Mouse (Mus musculus) kidney, postnatal 0 days (tissue): ENCODE measurements at regions not wholly inside any gene's neighbourhood (a gene's known extent, or its start where the extent isn't known, plus 50 kb on each side); places are given as distances from the start of the nearest gene placed in this dataset.

Source experiments
- ATAC-seq: fragments of 200-750 bp; cut with Nextera tagmentation; replicated peaks from 2 replicates; pipeline ENCODE4 v1.8.0; 2017; ENCODE audit warnings: low read depth, moderate number of reproducible peaks, moderate TSS enrichment, moderate library complexity; ENCODE audit not compliant: low FRiP score
- DNase-seq: peaks from one replicate; pipeline ENCODE4 v3.0.0-alpha.2; 2016; ENCODE audit warnings: low spot score
- H3K27ac ChIP-seq: fragments of 300-500 bp; sonication (generic); 2 replicates; pipeline ENCODE4 v1.5.1; 2014; ENCODE audit warnings: mild to moderate bottlenecking
- H3K27me3 ChIP-seq: fragments of 300-500 bp; sonication (generic); 2 replicates; pipeline ENCODE4 v1.6.1; 2014; ENCODE audit warnings: low read length, mixed read lengths; ENCODE audit not compliant: insufficient read depth
- H3K36me3 ChIP-seq: fragments of 300-500 bp; sonication (generic); 2 replicates; pipeline ENCODE4 v1.6.1; 2014; ENCODE audit warnings: low read length, mixed read lengths; ENCODE audit not compliant: insufficient read depth
- H3K4me1 ChIP-seq: fragments of 300-500 bp; sonication (generic); replicated peaks from 2 replicates; pipeline ENCODE4 v1.6.1; 2014; ENCODE audit warnings: antibody characterized with exemption, low read length, mixed read lengths; ENCODE audit not compliant: insufficient read depth
- H3K4me2 ChIP-seq: fragments of 300-500 bp; sonication (generic); 2 replicates; pipeline ENCODE4 v1.6.1; 2014; ENCODE audit warnings: mild to moderate bottlenecking, low read length, moderate library complexity, mixed read lengths
- H3K4me3 ChIP-seq: fragments of 300-500 bp; sonication (generic); replicated peaks from 2 replicates; pipeline ENCODE4 v1.5.1; 2014; ENCODE audit warnings: low read depth, low read length
- H3K9ac ChIP-seq: fragments of 300-500 bp; sonication (generic); 2 replicates; pipeline ENCODE4 v1.6.1; 2014; ENCODE audit warnings: low read depth, low read length
- H3K9me3 ChIP-seq: fragments of 300-500 bp; sonication (generic); replicated peaks from 2 replicates; pipeline ENCODE4 v1.6.1; 2016; ENCODE audit warnings: low read length, inconsistent platforms, mixed read lengths
- CTCF ChIP-seq: IDR thresholded peaks from 2 replicates; pipeline ENCODE4 v1.5.1; 2016; ENCODE audit warnings: antibody characterized with exemption, low read depth, mild to moderate bottlenecking, moderate library complexity
- WGBS: fragments of 180-500 bp; shearing (Covaris S2); extraction: QIAGEN DNeasy Blood & Tissue Kit; methylation state at CpG from one replicate; pipeline ENCODE4 v1.1.7; 2014; 5-methylcytosine and 5-hydroxymethylcytosine counted together

GRCm38 (mm10) chr13:102319453-102319852, 373.9 kb upstream of the Cd180 start:
- Histone ChIP-seq H3K27me3 (no peaks in the 10 kb centered on the region), H3K4me2 (no peak overlapping the region), H3K4me3 (no peak overlapping the region), H3K27ac (no peak overlapping the region), H3K36me3 (no peaks in the 10 kb centered on the region), H3K9ac (no peak overlapping the region), H3K9me3 (no peaks in the 10 kb centered on the region), H3K4me1 (no peaks in the 10 kb centered on the region)
- no peak for ATAC-seq
- TF ChIP-seq CTCF, result no peak
- 81% methylated on average over 2 of the region's 2 CpGs for WGBS
- no peak for DNase-seq

- DNase-seq (no peak), ATAC-seq (no peak)
- no peaks in the 10 kb centered on the region for H3K36me3 ChIP-seq
- no peaks in the 10 kb centered on the region for H3K9me3 ChIP-seq
- H3K27me3 ChIP-seq, result no peaks in the 10 kb centered on the region
- H3K4me1 ChIP-seq, result no peaks in the 10 kb centered on the region
- H3K4me3 ChIP-seq, result no peak overlapping the region
- no peak overlapping the region for H3K4me2 ChIP-seq
- H3K27ac ChIP-seq, result no peak overlapping the region
- H3K9ac ChIP-seq, result no peak overlapping the region
- 91% methylated on average over 3 of the region's 3 CpGs for WGBS
- TF ChIP-seq CTCF, result no peak
Measured at GRCm38 (mm10) chr13:102323876-102324275, 369.5 kb upstream of the Cd180 start.

GRCm38 (mm10) chr13:102326003-102326402, 367.4 kb upstream of the Cd180 start:
- no peak for TF ChIP-seq CTCF
- 79% methylated on average over 2 of the region's 2 CpGs for WGBS
- DNase-seq (no peak), ATAC-seq (no peak)
- no peaks in the 10 kb centered on the region for H3K4me1 ChIP-seq
- H3K9ac ChIP-seq, result no peak overlapping the region
- H3K27ac ChIP-seq, result no peak overlapping the region
- no peak overlapping the region for H3K4me3 ChIP-seq
- H3K9me3 ChIP-seq, result no peaks in the 10 kb centered on the region
- H3K27me3 ChIP-seq, result no peaks in the 10 kb centered on the region
- H3K36me3 ChIP-seq, result no peaks in the 10 kb centered on the region
- no peak overlapping the region for H3K4me2 ChIP-seq

GRCm38 (mm10) chr13:102326544-102326943, 366.8 kb upstream of the Cd180 start:
- no peak overlapping the region for H3K4me3 ChIP-seq
- H3K4me2 ChIP-seq, result no peak overlapping the region
- no peaks in the 10 kb centered on the region for H3K36me3 ChIP-seq
- ATAC-seq (no peak), DNase-seq (no peak)
- H3K4me1 ChIP-seq, result no peaks in the 10 kb centered on the region
- no peaks in the 10 kb centered on the region for H3K9me3 ChIP-seq
- no peak overlapping the region for H3K27ac ChIP-seq
- 86% methylated on average over 2 of the region's 2 CpGs for WGBS
- no peaks in the 10 kb centered on the region for H3K27me3 ChIP-seq
- TF ChIP-seq CTCF, result no peak
- H3K9ac ChIP-seq, result no peak overlapping the region

- Histone ChIP-seq H3K9me3 (no peaks in the 10 kb centered on the region), H3K27ac (no peak overlapping the region), H3K9ac (no peak overlapping the region), H3K4me1 (no peaks in the 10 kb centered on the region), H3K4me3 (no peak overlapping the region), H3K27me3 (no peaks in the 10 kb centered on the region), H3K4me2 (no peak overlapping the region), H3K36me3 (no peaks in the 10 kb centered on the region)
- no peak for ATAC-seq
- 52% methylated on average over 1 of the region's 1 CpGs for WGBS
- DNase-seq, result no peak
- TF ChIP-seq CTCF, result no peak
Measured at GRCm38 (mm10) chr13:102333667-102334066, 359.7 kb upstream of the Cd180 start.

- WGBS, result 19% methylated on average over 13 of the region's 13 CpGs
- H3K36me3 ChIP-seq, result no peaks in the 10 kb centered on the region
- no peak for TF ChIP-seq CTCF
- H3K9me3 ChIP-seq, result no peaks in the 10 kb centered on the region
- no peak overlapping the region for H3K4me3 ChIP-seq
- peak; percentile 58 for DNase-seq
- H3K9ac ChIP-seq, result no peak overlapping the region
- no peaks in the 10 kb centered on the region for H3K27me3 ChIP-seq
- H3K27ac ChIP-seq, result no peak overlapping the region
- H3K4me1 ChIP-seq, result no peaks in the 10 kb centered on the region
- peak overlapping the region; percentile 14; the same call in 1 of the 2 replicates for H3K4me2 ChIP-seq
- ATAC-seq, result no peak
Measured at GRCm38 (mm10) chr13:102334131-102334534, 359.2 kb upstream of the Cd180 start.

GRCm38 (mm10) chr13:102343236-102343635, 350.1 kb upstream of the Cd180 start:
- 75% methylated on average over 2 of the region's 2 CpGs for WGBS
- H3K4me2 ChIP-seq, result no peak overlapping the region
- H3K27me3 ChIP-seq, result no peaks in the 10 kb centered on the region
- H3K4me3 ChIP-seq, result no peak overlapping the region
- H3K9me3 ChIP-seq, result no peaks in the 10 kb centered on the region
- no peak overlapping the region for H3K9ac ChIP-seq
- H3K27ac ChIP-seq, result no peak overlapping the region
- ATAC-seq (no peak), DNase-seq (no peak)
- no peak for TF ChIP-seq CTCF
- no peaks in the 10 kb centered on the region for H3K4me1 ChIP-seq
- H3K36me3 ChIP-seq, result no peaks in the 10 kb centered on the region
